Mouse (Mus musculus): ENCODE data around the gene Capza2.
A peak's percentile ranks its signal among the peaks of the same experiment; 100 is the strongest.

Gene Capza2

DNA sequence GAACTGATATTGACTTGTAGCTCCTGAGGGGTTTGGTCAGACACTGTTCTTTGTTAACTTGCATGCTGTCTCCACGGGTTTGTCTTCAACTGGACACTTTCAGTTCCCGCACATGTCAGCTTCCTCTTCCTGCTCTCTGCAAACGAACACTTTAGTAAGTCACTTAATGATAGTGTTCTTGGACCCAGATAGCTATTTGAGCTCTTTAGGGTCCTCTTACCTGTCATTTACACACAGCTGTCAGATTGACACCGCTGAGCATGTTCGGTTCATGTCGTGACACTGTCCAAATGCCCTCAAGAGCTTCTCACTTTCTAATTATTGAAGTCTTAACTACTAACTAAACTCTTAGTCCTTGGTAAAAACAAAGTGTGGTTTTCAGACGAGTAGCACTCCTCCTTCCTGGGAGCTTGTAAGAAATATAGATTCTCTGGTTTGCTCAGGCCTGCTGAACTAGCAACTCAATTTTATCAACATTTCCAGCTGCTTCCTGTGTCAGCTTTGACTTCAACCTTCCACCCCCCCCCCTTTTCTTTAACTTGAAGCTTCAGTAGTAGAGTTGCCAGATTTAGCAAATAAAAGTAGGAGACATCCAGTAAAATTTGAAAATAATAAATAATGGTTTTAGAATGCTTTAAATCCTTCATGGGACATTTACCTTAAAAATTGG is at the start of gene Capza2:
Gene Capza2, plus strand, starts transcription at position 620 of the 670 bp plus-strand sequence.
- no peak for DNase-seq (ENCODE audit: low read depth, low spot score)

GRCm38 (mm10) chr6:17589049-17589952 is 46.7 kb upstream of the Capza2 start:
- DNase-seq (ENCODE audit: low read depth, low spot score): peak; percentile 63

DNA sequence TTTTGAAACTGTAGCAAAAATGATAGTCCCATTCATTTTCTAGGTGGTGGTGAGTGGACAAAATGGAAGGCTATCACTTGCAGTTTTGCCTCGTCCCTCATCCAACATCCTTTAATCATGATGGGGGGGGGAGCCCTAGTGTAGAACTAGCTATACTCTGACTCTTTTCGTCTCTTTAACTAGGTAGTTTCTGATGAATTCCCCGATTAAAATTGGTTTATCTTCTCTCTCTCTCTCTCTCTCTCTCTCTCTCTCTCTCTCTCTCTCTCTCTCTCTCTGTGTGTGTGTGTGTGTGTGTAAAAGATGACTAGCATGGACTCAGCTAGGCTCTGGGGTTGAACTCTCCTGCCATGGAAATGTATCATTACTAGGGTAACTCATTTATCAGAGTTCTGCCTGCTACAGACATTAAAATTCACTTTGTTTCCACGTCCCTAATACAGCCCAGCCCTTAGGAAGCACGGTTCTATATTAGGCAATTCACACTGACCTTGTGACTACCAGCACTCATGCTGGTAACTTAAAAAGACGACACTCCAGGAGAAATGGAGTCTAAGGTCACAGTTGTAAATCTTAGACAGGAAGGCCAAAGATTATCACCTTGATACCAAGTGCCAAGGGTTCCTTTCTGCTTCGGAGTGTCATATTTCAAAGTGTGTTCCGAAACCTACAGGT is 45.9 kb upstream of the Capza2 start:
- no peak for DNase-seq (ENCODE audit: low read depth, low spot score)

GRCm38 (mm10) chr6:17593971-17594370 is 42.1 kb upstream of the Capza2 start:
- no peak for DNase-seq (ENCODE audit: low read depth, low spot score)

DNA sequence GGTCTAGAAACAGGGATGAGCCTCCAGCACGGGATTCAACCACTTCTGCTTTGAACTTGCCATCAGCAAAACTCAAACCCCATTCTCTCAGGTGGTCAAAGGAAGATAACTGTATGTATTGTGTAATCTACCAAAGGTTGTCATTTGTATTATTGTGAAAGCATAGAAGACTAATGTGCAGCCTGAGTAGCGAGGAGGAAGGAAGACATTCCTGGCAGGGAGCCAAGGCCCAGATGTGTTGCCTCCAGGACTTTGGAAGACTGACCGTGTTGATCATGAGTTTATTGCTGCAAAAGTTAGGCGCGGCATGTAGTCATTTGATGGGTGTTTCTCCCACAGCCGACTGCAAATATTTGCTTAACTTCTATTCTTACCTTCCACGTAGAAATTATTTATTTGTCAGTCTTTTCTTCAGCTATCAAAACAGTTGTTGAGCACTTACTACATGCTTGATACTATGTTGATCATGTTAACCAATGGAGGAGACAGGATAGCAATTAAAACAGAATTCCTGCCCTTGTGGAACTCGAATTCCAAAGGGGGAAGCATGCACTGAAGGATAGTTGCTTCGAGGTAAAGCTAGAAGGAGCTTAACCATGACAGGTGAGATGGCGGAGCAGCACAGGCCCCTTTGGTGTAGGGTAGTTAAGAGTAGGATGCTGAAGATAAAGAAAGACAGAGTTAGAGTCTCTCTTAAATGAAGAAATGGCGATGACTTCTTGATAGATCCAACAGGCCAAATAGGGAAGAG is 40.1 kb upstream of the Capza2 start:
- DNase-seq (ENCODE audit: low read depth, low spot score): no peak

- no peak for DNase-seq (ENCODE audit: low read depth, low spot score)
These were observed 36.7 kb upstream of the Capza2 start for GRCm38 (mm10) chr6:17599373-17599772.

DNA sequence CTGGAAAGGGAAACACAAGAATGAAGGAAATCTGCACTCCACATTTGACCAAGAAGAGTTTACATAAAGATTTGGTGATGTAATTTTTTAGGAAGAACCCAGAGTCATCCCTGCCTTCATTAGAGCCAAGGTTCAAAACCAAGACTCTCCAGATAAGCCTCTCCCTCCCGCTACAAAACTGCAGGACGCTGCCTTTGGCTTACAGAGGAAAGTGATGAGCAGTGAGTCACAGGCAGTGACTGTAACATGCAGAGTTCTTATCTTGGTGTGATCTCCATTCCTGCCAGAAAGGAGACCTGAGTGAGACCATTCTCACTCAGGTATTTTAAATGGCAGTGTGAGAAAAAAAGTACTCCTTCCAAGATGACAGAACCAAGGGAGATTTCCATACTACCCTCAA is 34.5 kb upstream of the Capza2 start:
- DNase-seq (ENCODE audit: low read depth, low spot score): no peak

DNA sequence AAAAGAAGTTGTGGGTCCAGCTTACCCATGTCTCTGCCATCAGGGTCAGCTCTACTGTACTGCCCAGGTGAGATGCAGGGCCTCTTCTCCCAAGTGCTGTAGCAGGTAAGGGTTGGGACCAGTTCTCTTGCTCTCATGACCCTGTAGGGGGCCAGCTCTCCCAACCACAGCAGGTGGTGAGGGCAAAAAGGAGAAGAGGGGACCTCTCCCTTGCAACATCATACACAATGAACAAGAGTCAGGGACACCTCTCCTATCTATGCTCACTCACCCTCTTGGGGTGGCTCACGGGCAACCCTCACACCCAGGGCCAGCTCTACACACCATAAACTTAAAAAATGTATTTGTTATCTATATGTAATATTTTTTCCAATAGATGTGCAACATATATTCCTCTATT is 29.1 kb upstream of the Capza2 start:
- DNase-seq (ENCODE audit: low read depth, low spot score): no peak

DNA sequence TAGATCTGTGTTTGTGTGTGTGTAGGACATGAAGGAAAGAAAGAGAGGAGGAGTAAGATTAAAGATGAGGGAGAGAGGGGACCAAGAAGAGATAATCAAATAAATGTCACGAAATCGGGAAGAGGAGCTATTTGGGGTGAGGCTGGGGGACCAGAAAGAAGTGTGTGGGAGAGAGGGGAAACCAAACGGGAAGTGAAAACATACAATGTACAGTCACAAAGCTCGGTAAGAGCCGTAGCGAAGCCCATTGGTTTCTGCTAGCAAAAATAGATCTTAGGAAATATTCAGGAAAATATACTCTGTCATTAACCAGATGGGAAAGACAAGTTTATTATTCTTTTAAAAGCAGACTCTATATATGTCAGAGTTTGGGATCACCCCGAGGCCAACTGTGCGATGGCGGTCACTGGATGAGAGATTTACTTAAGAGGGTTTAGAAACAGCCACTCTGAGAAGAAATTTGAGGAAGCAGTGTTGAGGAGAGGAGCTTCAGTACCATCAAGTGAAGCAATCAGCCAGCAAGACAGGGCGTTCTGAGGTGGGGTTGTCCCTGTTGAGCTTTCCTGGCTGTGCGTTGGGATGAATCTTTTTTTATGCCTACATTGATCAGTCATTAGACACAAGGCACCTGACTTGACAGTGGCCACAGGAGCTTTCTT is 24.6 kb upstream of the Capza2 start:
- DNase-seq (ENCODE audit: low read depth, low spot score): no peak

DNA sequence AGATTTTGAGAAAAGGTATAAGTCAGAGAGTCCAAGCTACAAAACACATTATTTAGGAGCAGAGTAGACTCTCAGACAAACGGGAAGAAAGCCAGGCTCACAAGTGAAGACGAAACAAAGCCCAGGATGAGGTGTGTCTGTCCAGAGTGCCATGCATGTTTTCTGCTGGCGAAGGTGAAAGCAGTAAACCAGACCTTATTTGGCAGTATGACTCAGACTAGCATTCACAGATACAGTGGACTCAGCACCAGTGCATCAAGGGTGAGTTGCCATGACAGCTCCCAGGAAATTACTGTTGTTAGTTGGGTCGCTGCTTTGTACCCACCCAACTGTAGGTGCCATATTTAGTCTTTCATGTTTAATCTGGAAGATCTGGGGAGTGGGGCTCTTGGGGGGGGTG is 23.4 kb upstream of the Capza2 start:
- peak; percentile 43 for DNase-seq (ENCODE audit: low read depth, low spot score)

- DNase-seq (ENCODE audit: low read depth, low spot score): no peak
These were observed 15.2 kb upstream of the Capza2 start for GRCm38 (mm10) chr6:17620823-17621222.

DNA sequence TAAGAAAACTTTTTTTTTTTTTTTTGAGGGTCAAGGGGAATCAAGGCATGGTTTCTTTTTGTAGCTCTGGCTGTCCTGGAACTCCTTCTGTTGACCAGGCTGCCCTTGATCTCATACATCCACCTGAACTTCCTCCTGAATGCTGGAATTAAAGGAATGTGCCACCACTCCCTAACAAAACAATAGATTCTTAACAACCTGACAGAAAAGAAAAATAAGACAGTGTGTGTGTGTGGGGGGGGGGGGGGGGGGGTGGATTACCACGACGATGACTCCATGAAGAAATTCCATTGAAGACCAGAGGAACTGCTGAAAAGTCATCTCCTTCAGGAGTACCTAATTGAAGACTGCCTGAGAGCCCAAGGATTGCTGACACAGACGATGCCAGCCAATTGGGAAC is 14.6 kb upstream of the Capza2 start:
- peak; percentile 91 for DNase-seq (ENCODE audit: low read depth, low spot score)

- DNase-seq (ENCODE audit: low read depth, low spot score): no peak
These were observed 7.2 kb upstream of the Capza2 start for GRCm38 (mm10) chr6:17628701-17629455.

- DNase-seq (ENCODE audit: low read depth, low spot score): peak; percentile 37
These were observed 6.3 kb upstream of the Capza2 start for GRCm38 (mm10) chr6:17629756-17630155.

DNA sequence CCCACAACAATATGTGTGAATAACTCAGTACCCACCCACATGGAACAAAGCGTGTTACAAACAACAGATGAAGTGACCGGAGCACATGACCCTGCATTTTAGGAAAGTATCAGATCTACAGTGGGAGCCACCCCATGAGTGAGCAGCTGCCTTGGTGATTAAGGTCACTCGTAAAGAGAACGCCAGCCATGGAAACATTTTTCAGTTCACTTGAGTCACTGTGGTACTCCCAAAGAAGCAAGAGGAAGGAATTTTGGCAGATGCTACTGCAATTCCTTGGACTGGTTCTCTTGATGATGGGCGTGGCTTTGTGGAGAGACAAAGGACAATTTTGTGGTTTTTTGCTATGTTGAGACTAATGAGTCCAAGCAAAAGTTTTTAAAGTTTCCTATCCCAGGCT is 4.4 kb upstream of the Capza2 start:
- no peak for DNase-seq (ENCODE audit: low read depth, low spot score)

DNA sequence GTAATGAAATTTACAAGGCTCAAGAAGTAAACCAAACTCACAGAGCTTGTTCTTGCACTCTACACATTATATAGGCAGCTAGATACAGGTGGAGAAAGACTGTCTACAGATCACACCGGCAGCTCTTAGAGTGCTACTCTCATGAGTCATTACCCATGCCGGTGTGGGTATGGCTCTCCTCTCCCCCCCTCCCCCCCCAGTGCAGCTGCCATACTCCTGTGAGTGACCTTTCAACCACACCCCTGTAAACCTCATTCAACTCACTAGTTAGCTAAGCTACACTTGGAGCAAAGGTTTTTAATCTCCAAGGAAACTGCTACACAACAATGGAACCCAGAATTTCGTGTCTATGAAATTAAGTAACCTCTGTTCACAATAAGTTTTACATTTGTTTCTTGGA is 2.2 kb upstream of the Capza2 start:
- peak; percentile 71 for DNase-seq (ENCODE audit: low read depth, low spot score)

GRCm38 (mm10) chr6:17634992-17635391 is 1.0 kb upstream of the Capza2 start:
- no peak for DNase-seq (ENCODE audit: low read depth, low spot score)

GRCm38 (mm10) chr6:17636764-17637170 is 733 bp downstream of the Capza2 start:
- DNase-seq (ENCODE audit: low read depth, low spot score): peak; percentile 90

- DNase-seq (ENCODE audit: low read depth, low spot score): peak; percentile 60
These were observed 1.5 kb downstream of the Capza2 start for GRCm38 (mm10) chr6:17637205-17638203.

Data from R1 (cell line).